Mouse (Mus musculus): ENCODE data around the gene Oit3. TPM values are rescaled to one million over a fixed set of nuclear protein-coding genes. Genes with fewer than 3 reads are reported as not detected.
"Not testable (repeated sequence)": the region's sequence is repeated elsewhere in the genome, so short reads cannot be mapped to it uniquely, and the experiment has no call there.

Gene Oit3
- polyA plus RNA-seq, 1 experiment from 2014 or later = 0.21 TPM

DNA sequence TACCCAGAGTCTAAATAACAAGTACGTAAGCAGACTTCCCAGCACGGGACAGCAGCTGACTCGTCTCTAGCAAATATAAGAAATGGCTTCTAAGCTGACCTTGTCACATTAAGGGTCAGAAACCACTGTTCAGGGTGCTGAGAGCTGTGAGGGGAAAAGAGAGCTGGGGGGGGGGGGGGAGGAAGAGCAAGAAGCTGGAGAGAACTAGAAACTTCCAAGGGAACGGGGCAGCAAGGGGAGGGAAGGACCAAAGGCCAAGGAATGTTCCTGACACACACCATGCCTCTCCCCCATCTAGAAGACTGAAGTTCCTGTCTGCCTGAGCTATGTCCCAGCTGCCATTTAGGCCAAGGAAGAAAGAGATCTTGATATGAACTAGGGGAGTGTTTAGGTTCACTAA lies 15.2 kb downstream of the Oit3 start:
- WGBS = 69% methylated on average over 4 of the region's 4 CpGs
- no peak overlapping the region for H3K4me2 ChIP-seq
- 0 out of 2 replicates have a peak, but pooled peaks cover 5% of the 10 kb centered on the region for H3K4me1 ChIP-seq (replicated peaks)
- no peaks in the 10 kb centered on the region for H3K27me3 ChIP-seq
- no peak for ATAC-seq (ENCODE audit: low FRiP score)
- H3K9me3 ChIP-seq = no peaks in the 10 kb centered on the region
- no peak overlapping the region for H3K9ac ChIP-seq
- no peaks in the 10 kb centered on the region for H3K36me3 ChIP-seq
- H3K4me3 ChIP-seq = no peak overlapping the region
- H3K27ac ChIP-seq = no peak overlapping the region

GRCm38 (mm10) chr10:59425369-59425768 lies 16.2 kb downstream of the Oit3 start:
- Histone ChIP-seq H3K4me3 (no peak overlapping the region), H3K9me3 (no peaks in the 10 kb centered on the region), H3K27me3 (no peaks in the 10 kb centered on the region), H3K4me2 (no peak overlapping the region), H3K9ac (no peak overlapping the region), H3K4me1 (replicated peaks) (0 out of 2 replicates have a peak, but pooled peaks cover 5% of the 10 kb centered on the region), H3K36me3 (no peaks in the 10 kb centered on the region), H3K27ac (no peak overlapping the region)
- WGBS = 83% methylated on average over 7 of the region's 7 CpGs
- no peak for ATAC-seq (ENCODE audit: low FRiP score)

GRCm38 (mm10) chr10:59424453-59424852 lies 17.1 kb downstream of the Oit3 start:
- H3K36me3 ChIP-seq = no peaks in the 10 kb centered on the region
- no peaks in the 10 kb centered on the region for H3K27me3 ChIP-seq
- H3K4me3 ChIP-seq = no peak overlapping the region
- ATAC-seq (ENCODE audit: low FRiP score) = no peak
- WGBS = 81% methylated on average over 3 of the region's 3 CpGs
- no peak overlapping the region for H3K9ac ChIP-seq
- H3K9me3 ChIP-seq = no peaks in the 10 kb centered on the region
- no peak overlapping the region for H3K4me2 ChIP-seq
- no peak overlapping the region for H3K27ac ChIP-seq
- H3K4me1 ChIP-seq (replicated peaks) = 0 out of 2 replicates have a peak, but pooled peaks cover 1% of the 10 kb centered on the region

DNA sequence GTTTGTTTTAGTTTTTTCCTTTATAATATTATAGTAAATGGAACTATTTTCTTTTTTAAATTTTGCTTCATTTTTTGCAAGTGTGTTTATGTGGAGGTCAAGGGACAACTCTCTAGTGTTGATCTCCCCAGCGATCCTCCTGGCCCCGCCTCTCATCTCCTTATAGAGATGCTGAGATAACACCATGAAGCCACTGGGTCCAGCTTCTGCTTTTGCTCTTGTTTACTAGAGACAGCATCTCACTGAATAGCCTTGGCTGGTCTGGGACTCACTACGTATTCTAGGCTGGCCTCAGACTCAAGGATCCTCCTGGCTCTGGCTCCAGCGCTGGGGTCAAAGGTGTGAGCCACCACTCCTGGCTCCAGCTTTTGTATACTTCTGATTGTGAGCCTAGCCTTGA lies 22.1 kb downstream of the Oit3 start:
- no peaks in the 10 kb centered on the region for H3K36me3 ChIP-seq
- H3K27ac ChIP-seq = no peak overlapping the region
- no peak overlapping the region for H3K4me2 ChIP-seq
- H3K4me3 ChIP-seq = no peak overlapping the region
- no peak overlapping the region for H3K9ac ChIP-seq
- ATAC-seq (ENCODE audit: low FRiP score) = no peak
- H3K9me3 ChIP-seq = no peaks in the 10 kb centered on the region
- H3K27me3 ChIP-seq = no peaks in the 10 kb centered on the region
- H3K4me1 ChIP-seq (replicated peaks) = no peaks in the 10 kb centered on the region
- WGBS = 85% methylated on average over 4 of the region's 4 CpGs

DNA sequence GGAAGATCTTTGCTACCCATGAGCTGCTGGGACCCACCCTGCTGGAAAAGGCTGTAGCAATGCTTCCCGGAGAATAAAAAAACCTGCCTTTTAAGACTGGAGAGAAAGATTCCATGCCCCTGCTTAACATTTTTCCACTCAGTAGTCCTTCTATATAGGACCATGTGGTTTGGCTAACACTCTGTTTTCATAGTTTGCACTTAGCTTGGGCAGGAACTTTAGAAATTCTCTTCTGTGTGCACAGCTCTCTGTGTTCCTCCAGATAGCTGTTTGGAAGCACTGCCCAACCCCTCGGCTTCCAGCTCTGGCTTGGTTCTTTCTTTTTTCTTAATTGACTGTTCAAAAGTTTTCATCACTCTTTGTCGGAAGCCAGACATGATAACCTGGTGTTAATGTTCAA lies 25.0 kb downstream of the Oit3 start:
- H3K4me2 ChIP-seq = no peak overlapping the region
- ATAC-seq (ENCODE audit: low FRiP score) = no peak
- WGBS = 85% methylated on average over 3 of the region's 3 CpGs
- no peak overlapping the region for H3K9ac ChIP-seq
- no peaks in the 10 kb centered on the region for H3K36me3 ChIP-seq
- no peaks in the 10 kb centered on the region for H3K27me3 ChIP-seq
- no peak overlapping the region for H3K4me3 ChIP-seq
- H3K4me1 ChIP-seq (replicated peaks) = no peaks in the 10 kb centered on the region
- no peak overlapping the region for H3K27ac ChIP-seq
- no peaks in the 10 kb centered on the region for H3K9me3 ChIP-seq

DNA sequence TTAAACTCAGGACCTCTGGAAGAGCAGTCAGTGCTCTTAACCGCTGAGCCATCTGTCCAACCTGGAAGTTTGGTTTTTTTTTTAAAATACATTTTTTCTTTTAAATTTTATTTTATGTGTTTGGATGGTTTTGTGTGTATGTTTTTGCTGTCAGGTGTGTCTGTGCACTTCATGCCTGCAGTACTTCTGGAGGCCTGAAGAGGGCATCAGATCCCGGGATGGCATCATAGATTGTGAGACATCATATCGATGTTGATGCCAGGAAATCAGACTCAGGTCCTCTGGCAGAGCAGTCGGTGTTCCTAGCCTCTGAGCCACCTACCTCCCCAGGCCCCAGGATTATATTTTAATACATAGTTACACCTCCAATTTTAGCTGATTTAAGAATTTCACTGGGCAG lies 27.9 kb downstream of the Oit3 start:
- no peak overlapping the region for H3K27ac ChIP-seq
- no peak for ATAC-seq (ENCODE audit: low FRiP score)
- H3K4me1 ChIP-seq (replicated peaks) = no peaks in the 10 kb centered on the region
- no peaks in the 10 kb centered on the region for H3K36me3 ChIP-seq
- H3K27me3 ChIP-seq = no peaks in the 10 kb centered on the region
- no peak overlapping the region for H3K4me3 ChIP-seq
- no peak overlapping the region for H3K9ac ChIP-seq
- H3K4me2 ChIP-seq = no peak overlapping the region
- H3K9me3 ChIP-seq = no peaks in the 10 kb centered on the region
- WGBS = 85% methylated on average over 4 of the region's 4 CpGs

DNA sequence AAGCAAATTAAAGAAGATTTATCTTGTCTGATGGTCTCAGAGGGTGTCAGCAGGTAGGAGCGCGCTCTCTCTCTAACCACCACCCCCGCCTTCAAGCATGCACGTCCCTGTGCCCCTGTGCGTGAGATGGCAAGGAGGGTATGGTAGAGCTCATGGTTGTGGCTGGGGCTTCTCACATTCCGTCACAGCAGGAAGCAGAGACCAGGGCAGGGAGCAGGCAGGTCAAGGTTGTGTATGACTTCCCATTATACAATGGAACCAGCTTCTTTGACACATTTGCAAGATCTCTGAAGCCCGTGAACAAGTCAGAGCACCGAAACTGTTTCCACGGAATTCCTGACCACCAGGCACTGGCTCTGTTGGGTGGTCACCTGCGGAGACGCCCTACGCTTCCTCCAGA lies 31.3 kb downstream of the Oit3 start:
- ATAC-seq (ENCODE audit: low FRiP score) = no peak
- H3K4me1 ChIP-seq (replicated peaks) = no peaks in the 10 kb centered on the region
- no peak overlapping the region for H3K9ac ChIP-seq
- 79% methylated on average over 12 of the region's 12 CpGs for WGBS
- no peak overlapping the region for H3K4me3 ChIP-seq
- H3K27ac ChIP-seq = no peak overlapping the region
- H3K27me3 ChIP-seq = no peaks in the 10 kb centered on the region
- H3K4me2 ChIP-seq = no peak overlapping the region
- no peaks in the 10 kb centered on the region for H3K36me3 ChIP-seq
- no peaks in the 10 kb centered on the region for H3K9me3 ChIP-seq

DNA sequence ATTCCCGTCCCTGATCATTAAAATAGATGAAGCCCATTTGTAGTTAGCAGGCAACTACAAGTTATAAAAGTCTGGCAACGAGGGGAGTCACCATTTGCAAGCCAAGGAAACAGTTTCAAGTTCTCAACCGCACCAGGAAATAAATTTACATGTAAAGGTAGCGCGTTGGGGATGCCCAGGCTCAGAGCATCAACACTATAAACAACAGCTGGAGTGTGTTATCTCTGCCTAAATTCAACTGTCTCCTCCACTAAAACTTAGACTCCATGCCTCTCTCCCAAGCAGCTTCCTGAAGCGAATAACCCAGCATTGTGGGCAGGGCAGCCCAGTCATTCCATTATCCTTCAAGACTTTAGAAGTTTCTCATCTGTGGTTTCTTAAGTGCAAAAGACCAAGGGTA lies 33.1 kb downstream of the Oit3 start:
- WGBS = 73% methylated on average over 6 of the region's 6 CpGs
- ATAC-seq (ENCODE audit: low FRiP score) = no peak

DNA sequence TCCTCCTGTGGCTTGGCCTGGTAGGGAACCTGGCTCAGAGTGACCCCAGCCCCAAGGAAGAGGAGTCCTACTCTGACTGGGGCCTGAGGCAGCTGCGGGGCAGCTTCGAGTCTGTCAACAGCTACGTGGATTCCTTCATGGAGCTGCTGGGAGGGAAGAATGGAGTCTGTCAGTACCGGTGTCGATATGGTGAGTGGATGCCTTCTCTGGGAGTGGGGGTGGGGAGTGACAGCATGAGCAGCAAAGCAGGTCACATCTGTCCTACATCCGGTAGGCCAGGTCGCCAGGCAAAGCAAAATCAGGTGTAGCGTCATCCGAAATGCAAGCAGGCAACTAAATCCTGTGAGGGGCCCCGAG lies 37.8 kb downstream of the Oit3 start:
- Histone ChIP-seq H3K4me3 (no peak overlapping the region), H3K27ac (no peak overlapping the region), H3K9me3 (no peaks in the 10 kb centered on the region; the same call in 1 of the 2 replicates), H3K9ac (no peak overlapping the region), H3K4me2 (no peak overlapping the region), H3K4me1 (replicated peaks) (no peaks in the 10 kb centered on the region; the same call in 1 of the 2 replicates), H3K36me3 (no peaks in the 10 kb centered on the region), H3K27me3 (no peaks in the 10 kb centered on the region)
- WGBS = 74% methylated on average over 10 of the region's 10 CpGs
- ATAC-seq (ENCODE audit: low FRiP score) = no peak

More for the DNA sequence above, 33.1 kb downstream of the Oit3 start:
- no peaks in the 10 kb centered on the region for H3K9me3 ChIP-seq
- no peak overlapping the region for H3K4me3 ChIP-seq
- H3K4me1 ChIP-seq (replicated peaks) = no peaks in the 10 kb centered on the region; the same call in 1 of the 2 replicates
- H3K9ac ChIP-seq = no peak overlapping the region
- no peak overlapping the region for H3K4me2 ChIP-seq
- no peaks in the 10 kb centered on the region for H3K36me3 ChIP-seq
- no peaks in the 10 kb centered on the region for H3K27me3 ChIP-seq
- no peak overlapping the region for H3K27ac ChIP-seq

DNA sequence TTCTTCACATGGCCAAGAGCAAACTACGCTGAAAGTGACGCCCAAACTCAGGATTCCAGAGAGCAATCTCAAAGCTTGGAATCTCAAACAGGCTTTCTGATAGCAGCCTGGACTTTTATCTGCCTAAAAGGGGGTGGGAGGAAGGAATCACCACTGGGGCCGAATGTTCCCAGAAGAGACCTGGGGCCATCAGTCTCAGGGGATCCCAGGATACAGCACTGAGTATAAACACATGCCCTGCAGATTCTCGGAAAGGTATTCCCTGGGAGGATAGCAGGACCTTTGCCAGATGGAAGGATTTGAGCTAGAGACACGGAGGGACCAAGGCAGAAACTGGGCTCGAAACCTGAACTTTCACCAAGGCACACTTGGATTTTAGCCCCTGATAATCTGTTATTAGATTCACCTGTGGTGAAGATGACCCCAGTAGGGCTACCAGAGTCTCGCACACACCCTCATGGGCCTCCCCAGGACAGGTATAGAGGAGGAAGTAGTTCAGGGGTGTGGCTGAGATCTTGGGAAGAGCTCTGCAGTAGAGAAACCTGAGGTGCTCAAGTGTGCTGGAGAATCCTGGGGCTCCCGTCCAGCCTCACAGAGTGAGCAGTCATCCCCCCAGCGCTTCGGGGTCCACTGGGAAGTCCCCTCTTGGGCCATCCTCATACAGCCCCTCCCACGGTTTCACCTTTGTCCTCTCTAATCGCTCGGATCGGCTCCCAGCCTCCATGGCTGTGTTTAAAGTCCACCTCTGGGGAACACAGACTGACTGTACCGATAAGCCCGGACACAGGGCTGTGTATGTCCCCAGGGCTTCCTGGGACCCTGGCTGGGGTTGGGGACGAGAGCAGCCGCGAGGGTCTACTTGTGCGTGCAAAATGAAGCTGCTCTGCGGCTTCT lies 38.4 kb downstream of the Oit3 start, which contains the start of gene Pla2g12b:
Pla2g12b (plus strand) TSS at position 762 of the 894 bp plus-strand sequence.
- Histone ChIP-seq H3K4me1 (replicated peaks) (no peaks in the 10 kb centered on the region; the same call in 1 of the 2 replicates), H3K9me3 (no peaks in the 10 kb centered on the region; the same call in 1 of the 2 replicates), H3K4me2 (no peak within 1 kb of the TSS), H3K4me3 (no peak within 1 kb of the TSS), H3K9ac (no peak within 1 kb of the TSS), H3K27me3 (no peaks in the 10 kb centered on the region), H3K36me3 (no peaks in the 10 kb centered on the region), H3K27ac (no peak within 1 kb of the TSS)
- 78% methylated on average over 21 of the region's 21 CpGs for WGBS
- ATAC-seq (ENCODE audit: low FRiP score) = no peak

GRCm38 (mm10) chr10:59395461-59395860 lies 46.1 kb downstream of the Oit3 start, which contains the start of gene Gm10273:
Gm10273 (plus strand) TSS chr10:59395632.
- H3K4me1 ChIP-seq (replicated peaks); H3K4me2 ChIP-seq; H3K27ac ChIP-seq; H3K4me3 ChIP-seq; H3K9ac ChIP-seq; H3K27me3 ChIP-seq; H3K9me3 ChIP-seq; H3K36me3 ChIP-seq; ATAC-seq (ENCODE audit: low FRiP score): not testable (repeated sequence)
- 88% methylated on average over 11 of the region's 25 CpGs for WGBS

- ATAC-seq (ENCODE audit: low FRiP score) = no peak
- Histone ChIP-seq H3K4me2 (no peak overlapping the region), H3K27ac (no peak overlapping the region), H3K4me3 (no peak overlapping the region), H3K27me3 (no peaks in the 10 kb centered on the region), H3K9ac (no peak overlapping the region), H3K36me3 (no peaks in the 10 kb centered on the region), H3K4me1 (replicated peaks) (no peaks in the 10 kb centered on the region), H3K9me3 (peaks cover 12% of the 10 kb centered on the region)
- WGBS = 80% methylated on average over 4 of the region's 4 CpGs
Observed at GRCm38 (mm10) chr10:59391907-59392306, 49.7 kb downstream of the Oit3 start.

DNA sequence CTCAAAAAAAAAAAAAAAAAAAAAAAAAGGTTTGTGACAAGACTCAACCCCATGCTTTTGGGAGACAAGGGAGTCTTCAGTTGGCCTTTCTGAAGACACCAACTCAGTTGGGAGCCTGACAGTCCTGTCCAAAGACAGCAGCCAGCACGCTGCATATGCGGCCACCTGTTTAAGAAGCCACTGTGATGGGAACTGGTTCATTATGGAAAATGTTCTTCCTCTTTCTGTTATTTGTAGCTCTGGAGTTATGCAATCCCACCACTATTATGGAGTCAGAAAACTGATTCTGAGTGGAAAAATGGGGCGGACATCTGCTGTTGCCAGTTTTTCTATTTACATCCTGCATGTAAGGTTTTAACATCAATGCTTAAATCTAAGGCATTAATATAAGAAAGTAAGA lies 51.9 kb downstream of the Oit3 start:
- Histone ChIP-seq H3K4me1 (replicated peaks) (no peaks in the 10 kb centered on the region), H3K36me3 (no peaks in the 10 kb centered on the region), H3K27ac (no peak overlapping the region), H3K4me2 (no peak overlapping the region), H3K4me3 (no peak overlapping the region), H3K9me3 (peaks cover 12% of the 10 kb centered on the region), H3K9ac (no peak overlapping the region), H3K27me3 (no peaks in the 10 kb centered on the region)
- WGBS = 96% methylated on average over 3 of the region's 3 CpGs
- no peak for ATAC-seq (ENCODE audit: low FRiP score)
